Mouse (Mus musculus): ENCODE measurements around the gene Tmem51.

DNA sequence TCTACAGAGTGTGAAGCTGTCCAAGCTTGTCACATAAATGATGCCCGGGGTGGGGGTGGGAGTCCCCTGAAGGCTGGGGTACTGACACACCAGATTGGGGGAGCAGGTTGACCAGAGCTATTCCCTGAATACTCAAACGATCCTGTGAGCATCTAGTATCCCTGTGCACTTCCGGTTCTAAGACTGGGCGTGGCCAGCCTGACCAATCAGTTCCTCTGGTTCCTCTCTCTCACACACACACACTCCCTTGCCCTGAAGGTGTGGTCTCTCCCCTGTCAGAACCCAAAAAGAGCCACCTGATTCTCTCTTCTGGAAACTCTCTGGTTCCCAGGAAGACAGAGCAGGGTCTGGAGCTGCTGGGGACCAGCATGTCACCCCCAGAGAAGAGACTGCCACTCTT lies 30.8 kb downstream of the Tmem51 start:
- TF ChIP-seq GATA1 (IDR thresholded peaks at IDR 0.05; ENCODE audit: borderline replicate concordance, low read length) (no peak), CTCF (IDR thresholded peaks at IDR 0.05; ENCODE audit: low read depth, low read length) (no peak), TAL1 (conservative IDR thresholded peaks at IDR 0.05; ENCODE audit: low read depth, low read length) (no peak)

All from G1E (cell line).